Comparison of ENCODE assay signal across 26 mouse cellular contexts in genomic region chr1:166132367-166132766, GRCm38 (mm10). TPM values are rescaled to one million over a fixed set of nuclear protein-coding genes. Genes with fewer than 3 reads are reported as not detected.
DNase-seq lines count a peak whose midpoint lies in the region; ATAC-seq and TF ChIP-seq lines count a peak whose summit lies in the region.
"Had no signal": no experiment of that assay in that cellular context is flagged by ENCODE, and none has a peak within 500 bp of the region (broad histone marks: within the 10 kb centered on the region; RNA-seq: fewer than 3 reads in every experiment).

No protein-coding gene starts in this region.

- 25% methylated on average over 4 of the region's 4 CpGs for WGBS in heart, embryonic 14.5 days
- WGBS in embryonic facial prominence, embryonic 10.5 days = 45% methylated on average over 4 of the region's 4 CpGs
- WGBS in midbrain, embryonic 15.5 days = 50% methylated on average over 4 of the region's 4 CpGs

- H3K4me3 ChIP-seq in heart, embryonic 14.5 days (ENCODE audit: control insufficient read depth in 1 of 2, insufficient read depth in 1 of 2, low read depth in 1 of 2, low read length in 2 of 2) = no peak overlapping the region
- H3K4me3 ChIP-seq in E14TG2a.4 (replicated peaks; ENCODE audit: low read length) = peak overlapping the region; percentile 83
- H3K4me3 ChIP-seq in embryonic facial prominence, embryonic 10.5 days = no peak overlapping the region
- no peak overlapping the region for H3K4me3 ChIP-seq in midbrain, embryonic 15.5 days
- H3K4me3 ChIP-seq: forebrain, embryonic 15.5 days; heart, embryonic 15.5 days; limb, embryonic 15.5 days; liver, embryonic 15.5 days; myocyte; stomach, embryonic 15.5 days had no signal

- H3K4me1 ChIP-seq in heart, embryonic 14.5 days (ENCODE audit: control insufficient read depth in 2 of 2, insufficient read depth in 2 of 2, low read length in 2 of 2) = peaks cover 39 to 43% of the 10 kb centered on the region in 2 experiments
- H3K4me1 ChIP-seq in E14TG2a.4 (replicated peaks; ENCODE audit: low read depth, low read length) = peaks cover 95% of the 10 kb centered on the region
- H3K4me1 ChIP-seq in embryonic facial prominence, embryonic 10.5 days = peaks cover 48% of the 10 kb centered on the region
- no peaks in the 10 kb centered on the region for H3K4me1 ChIP-seq in midbrain, embryonic 15.5 days
- H3K4me1 ChIP-seq: forebrain, embryonic 15.5 days had no signal

- no peaks in the 10 kb centered on the region for H3K27me3 ChIP-seq in heart, embryonic 14.5 days (ENCODE audit: control insufficient read depth, insufficient read depth, low read length)
- no peaks in the 10 kb centered on the region for H3K27me3 ChIP-seq in E14TG2a.4 (ENCODE audit: insufficient read depth, low read length)
- no peaks in the 10 kb centered on the region for H3K27me3 ChIP-seq in embryonic facial prominence, embryonic 10.5 days (replicated peaks; ENCODE audit: low read depth, poor library complexity, severe bottlenecking)
- no peaks in the 10 kb centered on the region for H3K27me3 ChIP-seq in midbrain, embryonic 15.5 days (replicated peaks)
- H3K27me3 ChIP-seq: forebrain, embryonic 15.5 days; heart, embryonic 15.5 days; limb, embryonic 15.5 days; liver, embryonic 15.5 days; stomach, embryonic 15.5 days had no signal

- ATAC-seq in heart, embryonic 14.5 days (ENCODE audit: insufficient number of reproducible peaks, insufficient read depth, low FRiP score, low read depth) = no peak
- ATAC-seq in megakaryocyte-erythroid progenitor cell, adult 5-6 weeks (replicated peaks; ENCODE audit: low FRiP score, low TSS enrichment, poor library complexity, severe bottlenecking) = peak; percentile 59
- no peak for ATAC-seq in midbrain, embryonic 15.5 days (replicated peaks)
- ATAC-seq: forebrain, embryonic 15.5 days; lung, postnatal 0 days had no signal

- H3K9me3 ChIP-seq in heart, embryonic 14.5 days (ENCODE audit: control insufficient read depth, low read length) = no peaks in the 10 kb centered on the region
- H3K9me3 ChIP-seq in E14TG2a.4 (ENCODE audit: low read length) = peaks cover 14% of the 10 kb centered on the region
- H3K9me3 ChIP-seq in embryonic facial prominence, embryonic 10.5 days = no peaks in the 10 kb centered on the region
- no peaks in the 10 kb centered on the region for H3K9me3 ChIP-seq in midbrain, embryonic 15.5 days
- H3K9me3 ChIP-seq: forebrain, embryonic 15.5 days; G1E; heart, embryonic 15.5 days; limb, embryonic 15.5 days; liver, embryonic 15.5 days; stomach, embryonic 15.5 days had no signal

- H3K27ac ChIP-seq in heart, embryonic 14.5 days (replicated peaks in 1 of 2; ENCODE audit: control insufficient read depth in 1 of 2, insufficient read depth in 1 of 2, low read depth in 2 of 2, low read length in 2 of 2) = no peak overlapping the region
- peak overlapping the region; percentile 65 for H3K27ac ChIP-seq in embryonic facial prominence, embryonic 10.5 days (replicated peaks)
- no peak overlapping the region for H3K27ac ChIP-seq in midbrain, embryonic 15.5 days
- H3K27ac ChIP-seq: forebrain, embryonic 15.5 days; heart, embryonic 15.5 days; limb, embryonic 15.5 days; liver, embryonic 15.5 days; stomach, embryonic 15.5 days had no signal

- intact Hi-C loops in heart, postnatal 10 days (cut with DNase I) = no loop called here
- intact Hi-C loops in gastrocnemius, postnatal 14 days (cut with DNase I; ENCODE audit: low total_unique reads) = no loop called here

- no peak for TF ChIP-seq CTCF in E14TG2a.4 (conservative IDR thresholded peaks at IDR 0.05; ENCODE audit: low read length)

- DNase-seq in heart, postnatal 10 days = no peak
- no peak for DNase-seq in embryonic facial prominence, embryonic 10.5 days (ENCODE audit: low spot score)
- DNase-seq in gastrocnemius, postnatal 14 days = no peak
- DNase-seq: adrenal gland, postnatal 25 days; cerebellum, adult 11 months; cerebellum, postnatal 36 days; midbrain, embryonic 14.5 days; right cerebral cortex, postnatal 14 days; thymus, adult 2 months had no signal

- peak overlapping the region; percentile 38; the same call in 1 of the 2 replicates for H3K9ac ChIP-seq in heart, embryonic 14.5 days (ENCODE audit: low read length)
- H3K9ac ChIP-seq in midbrain, embryonic 15.5 days = no peak overlapping the region
- H3K9ac ChIP-seq: forebrain, embryonic 15.5 days; heart, embryonic 15.5 days; limb, embryonic 15.5 days; liver, embryonic 15.5 days; stomach, embryonic 15.5 days had no signal

- no peak overlapping the region for H3K4me2 ChIP-seq in heart, embryonic 14.5 days (ENCODE audit: low read length)
- H3K4me2 ChIP-seq in midbrain, embryonic 15.5 days = no peak overlapping the region
- H3K4me2 ChIP-seq: forebrain, embryonic 15.5 days; heart, embryonic 15.5 days; limb, embryonic 15.5 days; liver, embryonic 15.5 days; stomach, embryonic 15.5 days had no signal

- no peaks in the 10 kb centered on the region for H3K36me3 ChIP-seq in heart, embryonic 14.5 days (ENCODE audit: control insufficient read depth, insufficient read depth, low read length)
- peaks cover 38% of the 10 kb centered on the region for H3K36me3 ChIP-seq in E14TG2a.4 (ENCODE audit: insufficient read depth, low read length)
- no peaks in the 10 kb centered on the region for H3K36me3 ChIP-seq in embryonic facial prominence, embryonic 10.5 days (replicated peaks)
- H3K36me3 ChIP-seq in midbrain, embryonic 15.5 days (replicated peaks) = no peaks in the 10 kb centered on the region
- H3K36me3 ChIP-seq: forebrain, embryonic 15.5 days; G1E; heart, embryonic 15.5 days; limb, embryonic 15.5 days; liver, embryonic 15.5 days; stomach, embryonic 15.5 days had no signal

RNA-seq across cellular contexts. Expression of gene Gpa33, which starts 2.3 kb away (rescaled TPM):
- polyA plus RNA-seq in heart, embryonic 14.5 days (2014; fragmentation: Nextera tagmentation; extraction: Ambion mirVana) = 0.18 TPM in 1 of 2 replicates, not detected in the other
- not detected for total RNA-seq in heart, postnatal 10 days (2021)
- polyA plus RNA-seq in embryonic facial prominence, embryonic 10.5 days (2016; fragmentation: Nextera tagmentation; extraction: Ambion mirVana) = 0.11 and 0.15 TPM in 2 replicates
- not detected in 2 replicates for total RNA-seq in megakaryocyte-erythroid progenitor cell, adult 5-6 weeks (2014; fragmentation: Nextera tagmentation)
- total RNA-seq in megakaryocyte-erythroid progenitor cell, adult 5-6 weeks (2017) = not detected in 2 replicates
- polyA plus RNA-seq in midbrain, embryonic 15.5 days (2015; fragmentation: Nextera tagmentation; extraction: Ambion mirVana) = 0.10 TPM in 1 of 2 replicates, not detected in the other
- total RNA-seq in gastrocnemius, postnatal 14 days (2021) = not detected
- total RNA-seq: layer of hippocampus, adult 18-20 months; layer of hippocampus, postnatal 25 days; left cerebral cortex, postnatal 25 days; megakaryocyte, adult 5-6 weeks had no signal
- polyA plus RNA-seq: forebrain, embryonic 15.5 days; G1E; heart, embryonic 15.5 days; midbrain, embryonic 14.5 days; neural tube, embryonic 14.5 days had no signal

RNA-seq across cellular contexts. Expression of gene Dusp27, which starts 4.6 kb away (rescaled TPM):
- 41.1 and 43.3 TPM in 2 replicates for polyA plus RNA-seq in heart, embryonic 14.5 days (2014; fragmentation: Nextera tagmentation; extraction: Ambion mirVana)
- total RNA-seq in heart, postnatal 10 days (2021) = 10 to 100 TPM; 53.6 to 60.3 TPM
- 1.8 and 2.5 TPM in 2 replicates for polyA plus RNA-seq in embryonic facial prominence, embryonic 10.5 days (2016; fragmentation: Nextera tagmentation; extraction: Ambion mirVana)
- total RNA-seq in megakaryocyte-erythroid progenitor cell, adult 5-6 weeks (2014; fragmentation: Nextera tagmentation) = not detected in 2 replicates
- not detected in 2 replicates for total RNA-seq in megakaryocyte-erythroid progenitor cell, adult 5-6 weeks (2017)
- 1.5 and 1.7 TPM in 2 replicates for polyA plus RNA-seq in midbrain, embryonic 15.5 days (2015; fragmentation: Nextera tagmentation; extraction: Ambion mirVana)
- total RNA-seq in gastrocnemius, postnatal 14 days (2021) = 100 to 1,000 TPM in 1 of 2 experiments, 10 to 100 TPM in 1; 92.2 to 121 TPM
- total RNA-seq: adrenal gland, postnatal 25 days; megakaryocyte, adult 5-6 weeks had no signal
- polyA plus RNA-seq: G1E had no signal

Comparison
In these comparisons a context has a peak if more than half of its experiments do, and no peak if none do; other contexts are left out.
1. RNA of gene Dusp27, which starts 4.6 kb away (total RNA-seq): 92.2 to 121 TPM in gastrocnemius, postnatal 14 days and 53.6 to 60.3 TPM in heart, postnatal 10 days; not detected in megakaryocyte-erythroid progenitor cell, adult 5-6 weeks; every median in the first group is over 10 times any median in the second.